Comparison of ENCODE assay signal across 12 mouse cellular contexts in genomic region chr1:128659857-128660256, GRCm38 (mm10).
A peak's percentile ranks its signal among the peaks of the same experiment; 100 is the strongest.
DNase-seq lines count a peak whose midpoint lies in the region; ATAC-seq and TF ChIP-seq lines count a peak whose summit lies in the region.
"Had no signal": no experiment of that assay in that cellular context is flagged by ENCODE, and none has a peak within 500 bp of the region (broad histone marks: within the 10 kb centered on the region; RNA-seq: fewer than 3 reads in every experiment).

No protein-coding gene starts in this region.

- no peak for TF ChIP-seq CTCF in hindbrain, postnatal 0 days (IDR thresholded peaks at IDR 0.05; ENCODE audit: low read depth)

- H3K9ac ChIP-seq in forebrain, embryonic 13.5 days = no peak overlapping the region
- H3K9ac ChIP-seq in hindbrain, postnatal 0 days (replicated peaks; ENCODE audit: low read length) = no peak overlapping the region
- H3K9ac ChIP-seq: embryonic facial prominence, embryonic 15.5 days had no signal

- H3K36me3 ChIP-seq in forebrain, embryonic 13.5 days (ENCODE audit: poor library complexity, severe bottlenecking) = no peaks in the 10 kb centered on the region
- no peaks in the 10 kb centered on the region for H3K36me3 ChIP-seq in hindbrain, postnatal 0 days (ENCODE audit: insufficient read depth, low read length)
- H3K36me3 ChIP-seq: embryonic facial prominence, embryonic 15.5 days; heart, embryonic 10.5 days had no signal

- peaks cover 5% of the 10 kb centered on the region; the same call in 1 of the 2 replicates for H3K9me3 ChIP-seq in forebrain, embryonic 13.5 days (replicated peaks)
- peaks cover 2% of the 10 kb centered on the region; the same call in 1 of the 2 replicates for H3K9me3 ChIP-seq in hindbrain, postnatal 0 days (ENCODE audit: low read length)
- H3K9me3 ChIP-seq: embryonic facial prominence, embryonic 15.5 days; heart, embryonic 10.5 days had no signal

- peaks cover 16% of the 10 kb centered on the region; the same call in 1 of the 2 replicates for H3K4me1 ChIP-seq in forebrain, embryonic 13.5 days
- H3K4me1 ChIP-seq in hindbrain, postnatal 0 days (ENCODE audit: insufficient read depth, low read length) = no peaks in the 10 kb centered on the region
- H3K4me1 ChIP-seq: embryonic facial prominence, embryonic 15.5 days; heart, embryonic 10.5 days had no signal

- H3K4me3 ChIP-seq in forebrain, embryonic 13.5 days = no peak overlapping the region
- H3K4me3 ChIP-seq in hindbrain, postnatal 0 days (ENCODE audit: low read length) = no peak overlapping the region
- H3K4me3 ChIP-seq: embryonic facial prominence, embryonic 15.5 days; heart, embryonic 10.5 days; myocyte had no signal

- H3K4me2 ChIP-seq in forebrain, embryonic 13.5 days = no peak overlapping the region
- H3K4me2 ChIP-seq in hindbrain, postnatal 0 days (ENCODE audit: low read depth, low read length) = no peak overlapping the region
- H3K4me2 ChIP-seq: embryonic facial prominence, embryonic 15.5 days had no signal

- intact Hi-C loops in left cerebral cortex, postnatal 36 days (cut with DNase I) = no loop called here

- no peak overlapping the region for H3K27ac ChIP-seq in forebrain, embryonic 13.5 days
- no peak overlapping the region for H3K27ac ChIP-seq in hindbrain, postnatal 0 days
- H3K27ac ChIP-seq: embryonic facial prominence, embryonic 15.5 days; heart, embryonic 10.5 days had no signal

- 35% methylated on average over 1 of the region's 1 CpGs for WGBS in forebrain, embryonic 13.5 days
- WGBS in hindbrain, postnatal 0 days = 24% methylated on average over 1 of the region's 1 CpGs

- DNase-seq in left cerebral cortex, postnatal 36 days (ENCODE audit: low spot score in 2 of 2) = peak; percentile 8 to 13
- DNase-seq in left cerebral cortex, adult 18-20 months (ENCODE audit: low spot score in 2 of 2) = no peak
- DNase-seq in NIH3T3 (ENCODE audit: low read depth) = peak; percentile 8
- peak; percentile 37 for DNase-seq in hindbrain, postnatal 0 days (ENCODE audit: low spot score)
- DNase-seq in kidney, postnatal 25 days = no peak
- DNase-seq: cerebellum, postnatal 14 days; thymus, postnatal 14 days had no signal

- peak; percentile 36; the same call in 1 of the 2 replicates for ATAC-seq in forebrain, embryonic 13.5 days
- ATAC-seq in hindbrain, postnatal 0 days = peak; percentile 79
- no peak for ATAC-seq in activated CD4-positive, CD25-positive, alpha-beta regulatory T cell, adult 4 months

- H3K27me3 ChIP-seq in forebrain, embryonic 13.5 days = no peaks in the 10 kb centered on the region
- H3K27me3 ChIP-seq in hindbrain, postnatal 0 days (ENCODE audit: insufficient read depth, low read length) = no peaks in the 10 kb centered on the region
- H3K27me3 ChIP-seq: embryonic facial prominence, embryonic 15.5 days had no signal

Comparison
In these comparisons a context has a peak if more than half of its experiments do, and no peak if none do; other contexts are left out.
1. DNase-seq: peak in left cerebral cortex, postnatal 36 days (2 of 2), NIH3T3 (single experiment) and hindbrain, postnatal 0 days (single experiment); none in left cerebral cortex, adult 18-20 months (0 of 2) and kidney, postnatal 25 days (0 of 2).